Comparison of ENCODE assay signal across 28 mouse cellular contexts in the genomic region with DNA sequence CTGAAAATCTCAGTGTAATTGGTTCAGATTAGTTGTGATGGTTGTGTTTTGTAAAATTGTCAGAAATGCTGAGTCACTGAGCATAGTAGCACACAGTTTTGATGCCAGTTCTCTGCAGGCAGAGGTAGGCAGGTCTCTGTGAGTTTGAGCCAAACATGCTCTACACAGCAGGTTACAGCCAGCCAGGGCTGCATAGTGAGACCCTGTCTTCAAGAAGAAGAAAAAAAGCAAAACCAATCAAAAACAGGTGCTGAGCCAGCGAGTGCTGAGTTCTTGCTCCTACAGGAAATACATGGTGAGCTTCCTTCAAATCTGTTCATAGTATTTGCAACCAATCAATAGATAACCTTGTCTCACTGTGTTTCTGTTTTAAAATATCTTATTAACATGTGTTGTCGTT. TPM values are rescaled to one million over a fixed set of nuclear protein-coding genes. Genes with fewer than 3 reads are reported as not detected.
A peak's percentile ranks its signal among the peaks of the same experiment; 100 is the strongest.
DNase-seq lines count a peak whose midpoint lies in the region; ATAC-seq and TF ChIP-seq lines count a peak whose summit lies in the region.
"Had no signal": no experiment of that assay in that cellular context is flagged by ENCODE, and none has a peak within 500 bp of the region (broad histone marks: within the 10 kb centered on the region; RNA-seq: fewer than 3 reads in every experiment).

No protein-coding gene starts in this region.

- no peak for DNase-seq in ES-E14 (ENCODE audit: low read depth, low spot score)
- DNase-seq in embryo, embryonic 11 days: peak; percentile 47
- peak; percentile 37 for DNase-seq in hindlimb bud, embryonic 11.5 days (ENCODE audit: extremely low spot score, low read depth, low spot score)
- no peak for DNase-seq in kidney, postnatal 36 days
- DNase-seq in kidney, adult 9 months: no peak
- DNase-seq: adrenal gland, postnatal 25 days; cerebellum, adult 8-10 months; cerebellum, postnatal 36 days; gastrocnemius, postnatal 14 days; heart, adult 11 months; heart, postnatal 10 days; kidney, adult 11 months; lung, adult 18-20 months; lung, postnatal 10 days; thymus, adult 2 months had no signal

- H3K4me1 ChIP-seq in forebrain, embryonic 15.5 days: peaks cover 22% of the 10 kb centered on the region
- peaks cover 6% of the 10 kb centered on the region; the same call in 1 of the 2 replicates for H3K4me1 ChIP-seq in forebrain, embryonic 16.5 days (replicated peaks; ENCODE audit: control insufficient read depth, insufficient read depth, low read length)
- H3K4me1 ChIP-seq in ES-E14 (ENCODE audit: control insufficient read depth in 2 of 2, insufficient read depth in 2 of 2, low read length in 2 of 2, poor library complexity in 1 of 2): peaks cover 7 to 19% of the 10 kb centered on the region in 2 experiments; a peak in 2 of 4 replicates
- H3K4me1 ChIP-seq: hindbrain, embryonic 10.5 days; midbrain, embryonic 10.5 days had no signal

- no peaks in the 10 kb centered on the region for H3K9me3 ChIP-seq in forebrain, embryonic 15.5 days
- no peaks in the 10 kb centered on the region for H3K9me3 ChIP-seq in forebrain, embryonic 16.5 days (ENCODE audit: control insufficient read depth, low read length)
- H3K9me3 ChIP-seq in ES-E14 (ENCODE audit: control insufficient read depth, insufficient read depth, low read depth, low read length): no peaks in the 10 kb centered on the region
- H3K9me3 ChIP-seq: embryonic facial prominence, embryonic 15.5 days; heart, embryonic 12.5 days; hindbrain, embryonic 10.5 days; midbrain, embryonic 10.5 days had no signal

- H3K27ac ChIP-seq in forebrain, embryonic 15.5 days (replicated peaks): 0 out of 2 replicates have a peak overlapping the region, but pooled peaks have one; percentile 1
- no peak overlapping the region for H3K27ac ChIP-seq in forebrain, embryonic 16.5 days (ENCODE audit: low read length)
- no peak overlapping the region for H3K27ac ChIP-seq in ES-E14 (ENCODE audit: insufficient read depth, low read depth, low read length, poor library complexity, severe bottlenecking)
- H3K27ac ChIP-seq: embryonic facial prominence, embryonic 15.5 days; hindbrain, embryonic 10.5 days; kidney, postnatal 0 days; midbrain, embryonic 10.5 days had no signal

- no peak overlapping the region for H3K9ac ChIP-seq in forebrain, embryonic 15.5 days (replicated peaks)
- no peak overlapping the region for H3K9ac ChIP-seq in forebrain, embryonic 16.5 days (replicated peaks; ENCODE audit: low read depth, low read length)
- no peak overlapping the region for H3K9ac ChIP-seq in ES-E14 (ENCODE audit: insufficient read depth, low read depth, low read length, poor library complexity, severe bottlenecking)
- H3K9ac ChIP-seq: embryonic facial prominence, embryonic 15.5 days; heart, embryonic 12.5 days had no signal

- H3K4me3 ChIP-seq in forebrain, embryonic 15.5 days: no peak overlapping the region
- no peak overlapping the region for H3K4me3 ChIP-seq in forebrain, embryonic 16.5 days (replicated peaks; ENCODE audit: low read length)
- H3K4me3 ChIP-seq in ES-E14 (ENCODE audit: insufficient read depth in 1 of 2, low read depth in 1 of 2, low read length in 2 of 2, poor library complexity in 1 of 2, severe bottlenecking in 1 of 2): no peak overlapping the region
- H3K4me3 ChIP-seq: embryonic facial prominence, embryonic 15.5 days; heart, embryonic 12.5 days; hindbrain, embryonic 10.5 days; midbrain, embryonic 10.5 days; myocyte had no signal

- 0 out of 2 replicates have a peak, but pooled peaks cover 3% of the 10 kb centered on the region for H3K36me3 ChIP-seq in forebrain, embryonic 15.5 days
- no peaks in the 10 kb centered on the region for H3K36me3 ChIP-seq in forebrain, embryonic 16.5 days (ENCODE audit: control insufficient read depth, insufficient read depth)
- no peaks in the 10 kb centered on the region for H3K36me3 ChIP-seq in ES-E14 (ENCODE audit: control insufficient read depth, insufficient read depth, low read length, poor library complexity, severe bottlenecking)
- H3K36me3 ChIP-seq: embryonic facial prominence, embryonic 15.5 days had no signal

- H3K4me2 ChIP-seq in forebrain, embryonic 15.5 days (replicated peaks): no peak overlapping the region
- no peak overlapping the region for H3K4me2 ChIP-seq in forebrain, embryonic 16.5 days (ENCODE audit: low read length)
- H3K4me2 ChIP-seq: embryonic facial prominence, embryonic 15.5 days; heart, embryonic 12.5 days; liver, embryonic 11.5 days had no signal

- no peak for ATAC-seq in forebrain, embryonic 15.5 days (replicated peaks)
- ATAC-seq in forebrain, embryonic 16.5 days: no peak
- no peak for ATAC-seq in CD4-positive, CD25-positive, alpha-beta regulatory T cell, adult 4 months
- ATAC-seq: hindbrain, embryonic 16.5 days; midbrain, embryonic 16.5 days had no signal

- in situ Hi-C loops in ES-E14 (cut with MboI; ENCODE audit: low sequenced_read_pairs in 2 of 2, unreplicated experiment in 2 of 2): no loop called here

- WGBS in forebrain, embryonic 15.5 days: 66% methylated on average over 2 of the region's 2 CpGs
- WGBS in forebrain, embryonic 16.5 days: 65% methylated on average over 2 of the region's 2 CpGs

- no peaks in the 10 kb centered on the region for H3K27me3 ChIP-seq in forebrain, embryonic 15.5 days
- H3K27me3 ChIP-seq in forebrain, embryonic 16.5 days (replicated peaks; ENCODE audit: control insufficient read depth, insufficient read depth, low read length): no peaks in the 10 kb centered on the region
- H3K27me3 ChIP-seq: embryonic facial prominence, embryonic 15.5 days; heart, embryonic 12.5 days had no signal

TF ChIP-seq in ES-E14, 5 proteins besides CTCF, POLR2A, EP300 and RAD21:
- TF ChIP-seq MAFK (IDR thresholded peaks at IDR 0.05; ENCODE audit: insufficient read depth, low read depth, low read length) (peak; percentile 47; the same call in 1 of the 2 replicates), CHD2 (IDR thresholded peaks at IDR 0.05; ENCODE audit: low read depth, low read length) (no peak), ZC3H11A (IDR thresholded peaks at IDR 0.05; ENCODE audit: borderline replicate concordance, low read depth, low read length) (no peak), ZNF384 (IDR thresholded peaks at IDR 0.05; ENCODE audit: low read depth, low read length) (no peak), HCFC1 (IDR thresholded peaks at IDR 0.05; ENCODE audit: borderline replicate concordance, insufficient read depth, low read length) (no peak)

RNA-seq across cellular contexts. Expression of a gene that starts 34.6 kb away (rescaled TPM):
- 25.7 and 26.0 TPM in 2 replicates for polyA plus RNA-seq in forebrain, embryonic 15.5 days (2015; fragmentation: Nextera tagmentation; extraction: Ambion mirVana)
- 19.5 and 22.6 TPM in 2 replicates for polyA plus RNA-seq in forebrain, embryonic 16.5 days (2015; fragmentation: Nextera tagmentation; extraction: Ambion mirVana)
- total RNA-seq in ES-E14 (2012; rRNA removed): 21.2 and 30.5 TPM in 2 replicates
- polyA plus RNA-seq in CD4-positive, CD25-positive, alpha-beta regulatory T cell, adult 4 months (2017; shearing (Covaris generic)): under 1 TPM in 1 of 2 experiments, not detected in 1; 0.09 TPM

RNA-seq across cellular contexts. Expression of a gene that starts 46.2 kb away (rescaled TPM):
- not detected in 2 replicates for polyA plus RNA-seq in forebrain, embryonic 15.5 days (2015; fragmentation: Nextera tagmentation; extraction: Ambion mirVana)
- 0.16 TPM in 1 of 2 replicates, not detected in the other for polyA plus RNA-seq in forebrain, embryonic 16.5 days (2015; fragmentation: Nextera tagmentation; extraction: Ambion mirVana)
- not detected in 2 replicates for total RNA-seq in ES-E14 (2012; rRNA removed)
- polyA plus RNA-seq in CD4-positive, CD25-positive, alpha-beta regulatory T cell, adult 4 months (2017; shearing (Covaris generic)): not detected
- total RNA-seq: adrenal gland, postnatal 25 days had no signal
- polyA plus RNA-seq: hindbrain, embryonic 10.5 days; kidney, postnatal 0 days; midbrain, embryonic 16.5 days; myocyte; stomach, embryonic 16.5 days had no signal

Comparison
In these comparisons a context has a peak if more than half of its experiments do, and no peak if none do; other contexts are left out.
1. DNase-seq: peak in embryo, embryonic 11 days (single experiment) and hindlimb bud, embryonic 11.5 days (single experiment); none in ES-E14 (single experiment), kidney, postnatal 36 days (0 of 2) and kidney, adult 9 months (single experiment).
2. RNA of a gene that starts 34.6 kb away (polyA plus RNA-seq): 25.7 to 26.0 TPM in forebrain, embryonic 15.5 days and 19.5 to 22.6 TPM in forebrain, embryonic 16.5 days; 0.09 TPM in CD4-positive, CD25-positive, alpha-beta regulatory T cell, adult 4 months; every median in the first group is over 10 times any median in the second.